Mouse (Mus musculus): Measurements from ENCODE around the gene Tnfsf12. TPM values are rescaled to one million over a fixed set of nuclear protein-coding genes. Genes with fewer than 3 reads are reported as not detected.
"Not testable (repeated sequence)": the region's sequence is repeated elsewhere in the genome, so short reads cannot be mapped to it uniquely, and the experiment has no call there.

The Tnfsf12 gene
- polyA plus RNA-seq, 1 experiment from 2014 or later, result 8.8 TPM

- ATAC-seq (ENCODE audit: low FRiP score, low TSS enrichment), result no peak
- H3K9ac ChIP-seq (replicated peaks; ENCODE audit: low read length), result no peak overlapping the region
- H3K9me3 ChIP-seq (ENCODE audit: low read length), result no peaks in the 10 kb centered on the region
- H3K27ac ChIP-seq (ENCODE audit: low read length), result no peak overlapping the region
- no peaks in the 10 kb centered on the region for H3K36me3 ChIP-seq (ENCODE audit: insufficient read depth, low read length)
- H3K4me1 ChIP-seq (ENCODE audit: insufficient read depth, low read length), result no peaks in the 10 kb centered on the region
- H3K4me2 ChIP-seq (replicated peaks; ENCODE audit: low read depth, low read length), result no peak overlapping the region
- H3K27me3 ChIP-seq (ENCODE audit: insufficient read depth, low read length), result no peaks in the 10 kb centered on the region
- H3K4me3 ChIP-seq (ENCODE audit: low read length), result no peak overlapping the region
- 66% methylated on average over 6 of the region's 6 CpGs for WGBS
Measured at GRCm38 (mm10) chr11:69706775-69707479, 11.3 kb upstream of the Tnfsf12 start.

DNA sequence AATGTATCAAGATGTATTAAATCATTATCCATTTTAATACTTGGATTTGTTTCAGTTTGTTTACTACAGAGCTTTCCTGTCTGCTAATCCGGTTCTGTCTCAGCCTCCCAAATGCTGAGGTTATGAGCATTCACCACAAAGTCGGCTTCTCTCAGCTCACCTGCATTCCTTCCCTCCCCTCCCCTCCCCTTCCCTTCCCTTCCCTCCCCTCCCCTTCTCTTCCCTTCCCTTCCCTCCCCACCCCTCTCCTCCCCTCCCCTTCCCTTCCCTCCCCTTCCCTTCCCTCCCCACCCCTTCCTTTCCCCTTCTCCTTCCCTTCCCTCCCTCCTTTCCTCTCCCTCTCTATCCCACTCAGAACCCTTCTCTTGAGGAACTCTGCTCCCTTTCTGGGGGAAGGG lies 9.0 kb upstream of the Tnfsf12 start:
- H3K27ac ChIP-seq (ENCODE audit: low read length), result no peak overlapping the region
- H3K4me2 ChIP-seq (replicated peaks; ENCODE audit: low read depth, low read length), result no peak overlapping the region
- H3K4me3 ChIP-seq (ENCODE audit: low read length), result no peak overlapping the region
- no peaks in the 10 kb centered on the region for H3K9me3 ChIP-seq (ENCODE audit: low read length)
- H3K9ac ChIP-seq (replicated peaks; ENCODE audit: low read length), result no peak overlapping the region
- 29% methylated on average over 2 of the region's 2 CpGs for WGBS
- no peaks in the 10 kb centered on the region for H3K4me1 ChIP-seq (ENCODE audit: insufficient read depth, low read length)
- no peaks in the 10 kb centered on the region for H3K27me3 ChIP-seq (ENCODE audit: insufficient read depth, low read length)
- no peaks in the 10 kb centered on the region for H3K36me3 ChIP-seq (ENCODE audit: insufficient read depth, low read length)
- no peak for ATAC-seq (ENCODE audit: low FRiP score, low TSS enrichment)

- Histone ChIP-seq H3K9me3 (ENCODE audit: low read length) (no peaks in the 10 kb centered on the region), H3K27ac (ENCODE audit: low read length) (no peak overlapping the region), H3K27me3 (ENCODE audit: insufficient read depth, low read length) (no peaks in the 10 kb centered on the region), H3K4me2 (replicated peaks; ENCODE audit: low read depth, low read length) (no peak overlapping the region), H3K9ac (replicated peaks; ENCODE audit: low read length) (no peak overlapping the region), H3K4me3 (ENCODE audit: low read length) (no peak overlapping the region), H3K36me3 (ENCODE audit: insufficient read depth, low read length) (no peaks in the 10 kb centered on the region), H3K4me1 (ENCODE audit: insufficient read depth, low read length) (no peaks in the 10 kb centered on the region)
- WGBS, result 68% methylated on average over 8 of the region's 8 CpGs
- no peak for ATAC-seq (ENCODE audit: low FRiP score, low TSS enrichment)
Measured at GRCm38 (mm10) chr11:69703814-69704612, 8.4 kb upstream of the Tnfsf12 start.

GRCm38 (mm10) chr11:69703381-69703780 lies 7.7 kb upstream of the Tnfsf12 start:
- WGBS, result 57% methylated on average over 2 of the region's 3 CpGs
- H3K4me1 ChIP-seq (ENCODE audit: insufficient read depth, low read length); H3K9ac ChIP-seq (replicated peaks; ENCODE audit: low read length); H3K4me2 ChIP-seq (replicated peaks; ENCODE audit: low read depth, low read length); H3K4me3 ChIP-seq (ENCODE audit: low read length); H3K36me3 ChIP-seq (ENCODE audit: insufficient read depth, low read length); H3K27me3 ChIP-seq (ENCODE audit: insufficient read depth, low read length); H3K9me3 ChIP-seq (ENCODE audit: low read length); ATAC-seq (ENCODE audit: low FRiP score, low TSS enrichment); H3K27ac ChIP-seq (ENCODE audit: low read length): not testable (repeated sequence)

- not testable (repeated sequence) for H3K9ac ChIP-seq (replicated peaks; ENCODE audit: low read length); ATAC-seq (ENCODE audit: low FRiP score, low TSS enrichment); H3K4me1 ChIP-seq (ENCODE audit: insufficient read depth, low read length); H3K9me3 ChIP-seq (ENCODE audit: low read length); H3K4me3 ChIP-seq (ENCODE audit: low read length); H3K4me2 ChIP-seq (replicated peaks; ENCODE audit: low read depth, low read length); H3K36me3 ChIP-seq (ENCODE audit: insufficient read depth, low read length); H3K27me3 ChIP-seq (ENCODE audit: insufficient read depth, low read length); H3K27ac ChIP-seq (ENCODE audit: low read length)
- 95% methylated on average over 10 of the region's 10 CpGs for WGBS
Measured at GRCm38 (mm10) chr11:69702886-69703285, 7.2 kb upstream of the Tnfsf12 start.

DNA sequence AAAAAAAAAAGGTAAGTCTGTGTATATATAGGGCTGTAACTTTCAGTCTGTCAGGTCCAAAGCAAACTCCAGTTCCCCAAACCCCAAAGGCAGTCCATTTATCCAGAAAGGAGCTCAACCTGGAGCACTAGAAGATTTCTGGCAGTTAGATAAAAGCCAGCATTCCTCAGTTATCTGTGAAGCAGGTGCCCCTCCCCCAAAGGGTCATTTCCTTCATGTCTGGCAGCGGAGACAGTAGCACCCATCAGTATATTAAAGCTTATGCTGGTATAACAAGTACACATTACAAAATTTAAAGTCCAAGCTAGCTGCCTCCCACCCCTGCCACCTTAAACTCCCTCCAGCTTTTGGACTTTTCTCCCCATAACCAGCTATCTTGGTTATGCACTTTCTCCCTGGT lies 3.9 kb upstream of the Tnfsf12 start:
- Histone ChIP-seq H3K4me2 (replicated peaks; ENCODE audit: low read depth, low read length) (no peak overlapping the region), H3K36me3 (ENCODE audit: insufficient read depth, low read length) (no peaks in the 10 kb centered on the region), H3K27ac (ENCODE audit: low read length) (no peak overlapping the region), H3K4me3 (ENCODE audit: low read length) (no peak overlapping the region), H3K9me3 (ENCODE audit: low read length) (no peaks in the 10 kb centered on the region), H3K4me1 (ENCODE audit: insufficient read depth, low read length) (peaks cover 9% of the 10 kb centered on the region), H3K9ac (replicated peaks; ENCODE audit: low read length) (no peak overlapping the region), H3K27me3 (ENCODE audit: insufficient read depth, low read length) (no peaks in the 10 kb centered on the region)
- no peak for ATAC-seq (ENCODE audit: low FRiP score, low TSS enrichment)
- WGBS, result 56% methylated on average over 1 of the region's 1 CpGs

DNA sequence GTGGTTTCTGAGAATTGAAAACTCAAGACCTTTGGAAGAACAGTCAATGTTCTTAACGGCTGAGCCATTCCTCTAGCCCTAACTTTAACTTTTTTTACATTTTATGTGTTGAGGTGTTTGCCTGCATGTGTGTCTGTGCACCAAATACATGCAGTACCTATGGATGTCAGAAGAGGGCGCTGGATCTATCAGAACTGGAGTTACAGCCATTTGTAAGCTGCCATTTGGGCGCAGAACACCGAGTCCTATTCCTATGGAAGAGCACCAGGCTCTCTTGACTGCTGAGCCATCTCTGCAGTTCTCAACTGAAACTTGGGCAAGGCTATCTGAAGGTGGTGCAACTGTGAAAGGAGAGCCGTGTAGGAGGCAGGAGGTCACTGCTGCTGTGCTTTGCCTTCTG lies 2.9 kb upstream of the Tnfsf12 start:
- Histone ChIP-seq H3K9me3 (ENCODE audit: low read length) (no peaks in the 10 kb centered on the region), H3K36me3 (ENCODE audit: insufficient read depth, low read length) (no peaks in the 10 kb centered on the region), H3K4me1 (ENCODE audit: insufficient read depth, low read length) (peaks cover 10% of the 10 kb centered on the region), H3K4me2 (replicated peaks; ENCODE audit: low read depth, low read length) (no peak overlapping the region), H3K4me3 (ENCODE audit: low read length) (no peak overlapping the region), H3K27ac (ENCODE audit: low read length) (no peak overlapping the region), H3K27me3 (ENCODE audit: insufficient read depth, low read length) (no peaks in the 10 kb centered on the region), H3K9ac (replicated peaks; ENCODE audit: low read length) (no peak overlapping the region)
- ATAC-seq (ENCODE audit: low FRiP score, low TSS enrichment), result no peak
- WGBS, result 66% methylated on average over 5 of the region's 5 CpGs

GRCm38 (mm10) chr11:69697396-69697795 lies 1.7 kb upstream of the Tnfsf12 start:
- H3K27ac ChIP-seq (ENCODE audit: low read length), result no peak overlapping the region
- H3K36me3 ChIP-seq (ENCODE audit: insufficient read depth, low read length), result no peaks in the 10 kb centered on the region
- H3K9me3 ChIP-seq (ENCODE audit: low read length), result no peaks in the 10 kb centered on the region
- WGBS, result 79% methylated on average over 3 of the region's 3 CpGs
- no peak for ATAC-seq (ENCODE audit: low FRiP score, low TSS enrichment)
- H3K4me2 ChIP-seq (replicated peaks; ENCODE audit: low read depth, low read length), result no peak overlapping the region
- H3K9ac ChIP-seq (replicated peaks; ENCODE audit: low read length), result no peak overlapping the region
- H3K4me3 ChIP-seq (ENCODE audit: low read length), result no peak overlapping the region
- no peaks in the 10 kb centered on the region for H3K27me3 ChIP-seq (ENCODE audit: insufficient read depth, low read length)
- H3K4me1 ChIP-seq (ENCODE audit: insufficient read depth, low read length), result peaks cover 18% of the 10 kb centered on the region

GRCm38 (mm10) chr11:69695046-69695360 lies 646 bp downstream of the Tnfsf12 start:
- peak overlapping the region; percentile 88 for H3K4me2 ChIP-seq (replicated peaks; ENCODE audit: low read depth, low read length)
- peaks cover 18% of the 10 kb centered on the region for H3K4me1 ChIP-seq (ENCODE audit: insufficient read depth, low read length)
- H3K27me3 ChIP-seq (ENCODE audit: insufficient read depth, low read length), result no peaks in the 10 kb centered on the region
- H3K9me3 ChIP-seq (ENCODE audit: low read length), result no peaks in the 10 kb centered on the region
- WGBS, result 27% methylated on average over 6 of the region's 6 CpGs
- peak overlapping the region; percentile 88; the same call in 1 of the 2 replicates for H3K27ac ChIP-seq (ENCODE audit: low read length)
- ATAC-seq (ENCODE audit: low FRiP score, low TSS enrichment), result peak; percentile 17; the same call in 1 of the 2 replicates
- H3K36me3 ChIP-seq (ENCODE audit: insufficient read depth, low read length), result no peaks in the 10 kb centered on the region
- H3K9ac ChIP-seq (replicated peaks; ENCODE audit: low read length), result peak overlapping the region; percentile 88
- H3K4me3 ChIP-seq (ENCODE audit: low read length), result peak overlapping the region; percentile 64

DNA sequence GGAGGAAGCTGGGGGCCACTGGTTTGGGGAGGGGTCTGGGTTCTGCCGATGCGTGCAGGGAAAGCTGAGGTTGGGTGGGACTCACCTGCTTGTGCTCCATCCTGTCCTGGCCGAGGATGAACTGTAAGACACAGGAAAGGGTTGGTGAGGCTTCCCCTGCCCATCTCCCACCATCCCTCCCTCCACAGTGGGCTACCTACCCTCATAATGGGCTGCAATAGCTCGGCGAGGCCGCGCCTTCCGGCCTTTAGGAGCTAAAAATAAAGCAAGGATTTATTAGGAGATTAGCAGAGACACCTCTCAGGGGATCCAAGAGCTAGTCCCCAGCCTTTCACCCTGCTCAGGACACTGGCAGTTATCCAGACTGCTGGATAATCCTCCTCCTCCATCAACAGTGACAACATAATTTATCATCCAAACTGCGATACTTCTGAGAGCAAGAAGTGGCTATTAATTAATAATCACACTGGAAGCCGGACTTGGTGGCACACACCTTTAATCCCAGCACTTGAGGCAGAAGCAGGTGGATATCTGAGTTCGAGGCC lies 2.2 kb downstream of the Tnfsf12 start:
- no peak overlapping the region; the same call in 1 of the 2 replicates for H3K27ac ChIP-seq (ENCODE audit: low read length)
- H3K36me3 ChIP-seq (ENCODE audit: insufficient read depth, low read length), result no peaks in the 10 kb centered on the region
- no peak overlapping the region for H3K4me3 ChIP-seq (ENCODE audit: low read length)
- H3K27me3 ChIP-seq (ENCODE audit: insufficient read depth, low read length), result no peaks in the 10 kb centered on the region
- no peak for ATAC-seq (ENCODE audit: low FRiP score, low TSS enrichment)
- 45% methylated on average over 11 of the region's 11 CpGs for WGBS
- no peak overlapping the region; the same call in 1 of the 2 replicates for H3K4me2 ChIP-seq (replicated peaks; ENCODE audit: low read depth, low read length)
- H3K9me3 ChIP-seq (ENCODE audit: low read length), result no peaks in the 10 kb centered on the region
- no peak overlapping the region; the same call in 1 of the 2 replicates for H3K9ac ChIP-seq (replicated peaks; ENCODE audit: low read length)
- peaks cover 18% of the 10 kb centered on the region for H3K4me1 ChIP-seq (ENCODE audit: insufficient read depth, low read length)
